Mouse (Mus musculus): Measurements from ENCODE around the gene Pmm1. TPM values are rescaled to one million over a fixed set of nuclear protein-coding genes. Genes with fewer than 3 reads are reported as not detected.
"Not testable (repeated sequence)": the region's sequence is repeated elsewhere in the genome, so short reads cannot be mapped to it uniquely, and the experiment has no call there.

Pmm1 gene
- polyA plus RNA-seq, 2 experiments: 17.6 to 22.6 TPM

GRCm38 (mm10) chr15:81989371-81990062 is 28.8 kb upstream of the Pmm1 start:
- DNase-seq (ENCODE audit: low read depth in 3 of 3, low spot score in 3 of 3) (peak; percentile 73 to 83 (median 73)), ATAC-seq (ENCODE audit: insufficient read depth) (peak; percentile 46; the same call in 1 of the 2 replicates)
- peak; percentile 94 for TF ChIP-seq CTCF (IDR thresholded peaks at IDR 0.05; ENCODE audit: low read depth)
- TF ChIP-seq EP300 (IDR thresholded peaks at IDR 0.05; ENCODE audit: low read depth): no peak
- 56% methylated on average over 11 of the region's 11 CpGs for WGBS (ENCODE audit: insufficient replicate concordance)
- H3K4me1 ChIP-seq (replicated peaks; ENCODE audit: control insufficient read depth in 2 of 2, insufficient read depth in 2 of 2, low read length in 1 of 2): peaks cover 14 to 23% of the 10 kb centered on the region in 2 experiments
- peak overlapping the region; percentile 49 for H3K9ac ChIP-seq (replicated peaks)
- no peaks in the 10 kb centered on the region; the same call in 1 of the 2 replicates for H3K36me3 ChIP-seq (replicated peaks; ENCODE audit: control insufficient read depth, insufficient read depth, low read depth)
- no peaks in the 10 kb centered on the region for H3K9me3 ChIP-seq (ENCODE audit: control insufficient read depth, low read length)
- H3K4me2 ChIP-seq (ENCODE audit: low read depth): peak overlapping the region; percentile 60
- no peaks in the 10 kb centered on the region for H3K27me3 ChIP-seq (ENCODE audit: control insufficient read depth, insufficient read depth, low read length)
- peak overlapping the region; percentile 75 for H3K27ac ChIP-seq
- H3K4me3 ChIP-seq (ENCODE audit: insufficient read depth in 1 of 2, low read depth in 2 of 2, low read length in 2 of 2): peak overlapping the region; percentile 21 to 30; a peak in 1 of 4 replicates

- Histone ChIP-seq H3K4me3 (ENCODE audit: insufficient read depth in 1 of 2, low read depth in 2 of 2, low read length in 2 of 2) (no peak within 1 kb of the TSS), H3K27me3 (ENCODE audit: control insufficient read depth, insufficient read depth, low read length) (no peaks in the 10 kb centered on the region), H3K4me2 (ENCODE audit: low read depth) (no peak within 1 kb of the TSS), H3K36me3 (replicated peaks; ENCODE audit: control insufficient read depth, insufficient read depth, low read depth) (no peaks in the 10 kb centered on the region), H3K27ac (no peak within 1 kb of the TSS), H3K9me3 (ENCODE audit: control insufficient read depth, low read length) (no peaks in the 10 kb centered on the region), H3K4me1 (replicated peaks; ENCODE audit: control insufficient read depth in 2 of 2, insufficient read depth in 2 of 2, low read length in 1 of 2) (peaks cover 14 to 23% of the 10 kb centered on the region in 2 experiments), H3K9ac (replicated peaks) (no peak within 1 kb of the TSS)
- no peak for ATAC-seq (ENCODE audit: insufficient read depth)
- WGBS (ENCODE audit: insufficient replicate concordance): 73% methylated on average over 3 of the region's 3 CpGs
- no peak for TF ChIP-seq EP300 (IDR thresholded peaks at IDR 0.05; ENCODE audit: low read depth)
- no peak for TF ChIP-seq CTCF (IDR thresholded peaks at IDR 0.05; ENCODE audit: low read depth)
- no peak for DNase-seq (ENCODE audit: low read depth in 3 of 3, low spot score in 3 of 3)
Observed at GRCm38 (mm10) chr15:81987646-81988045, 26.9 kb upstream of the Pmm1 start, which contains the start of gene Xrcc6. Gene Xrcc6 (plus strand): TSS chr15:81987835.

GRCm38 (mm10) chr15:81985267-81986161 is 24.8 kb upstream of the Pmm1 start:
- Histone ChIP-seq H3K9me3 (ENCODE audit: control insufficient read depth, low read length) (no peaks in the 10 kb centered on the region), H3K9ac (replicated peaks) (no peak overlapping the region), H3K27ac (no peak overlapping the region), H3K27me3 (ENCODE audit: control insufficient read depth, insufficient read depth, low read length) (no peaks in the 10 kb centered on the region), H3K4me3 (ENCODE audit: insufficient read depth in 1 of 2, low read depth in 2 of 2, low read length in 2 of 2) (no peak overlapping the region), H3K4me2 (ENCODE audit: low read depth) (no peak overlapping the region), H3K36me3 (replicated peaks; ENCODE audit: control insufficient read depth, insufficient read depth, low read depth) (no peaks in the 10 kb centered on the region), H3K4me1 (replicated peaks; ENCODE audit: control insufficient read depth in 2 of 2, insufficient read depth in 2 of 2, low read length in 1 of 2) (peaks cover 7 to 12% of the 10 kb centered on the region in 2 experiments)
- 65% methylated on average over 2 of the region's 2 CpGs for WGBS (ENCODE audit: insufficient replicate concordance)
- TF ChIP-seq EP300 (IDR thresholded peaks at IDR 0.05; ENCODE audit: low read depth) (no peak), CTCF (IDR thresholded peaks at IDR 0.05; ENCODE audit: low read depth) (no peak)
- DNase-seq (ENCODE audit: low read depth in 3 of 3, low spot score in 3 of 3): no peak
- ATAC-seq (ENCODE audit: insufficient read depth): no peak

- Histone ChIP-seq H3K4me1 (replicated peaks; ENCODE audit: control insufficient read depth in 2 of 2, insufficient read depth in 2 of 2, low read length in 1 of 2) (peaks cover 0 to 2% of the 10 kb centered on the region in 2 experiments; a peak in 2 of 4 replicates), H3K27me3 (ENCODE audit: control insufficient read depth, insufficient read depth, low read length) (no peaks in the 10 kb centered on the region), H3K27ac (no peak overlapping the region), H3K9ac (replicated peaks) (no peak overlapping the region), H3K9me3 (ENCODE audit: control insufficient read depth, low read length) (no peaks in the 10 kb centered on the region), H3K36me3 (replicated peaks; ENCODE audit: control insufficient read depth, insufficient read depth, low read depth) (no peaks in the 10 kb centered on the region), H3K4me2 (ENCODE audit: low read depth) (no peak overlapping the region), H3K4me3 (ENCODE audit: insufficient read depth in 1 of 2, low read depth in 2 of 2, low read length in 2 of 2) (no peak overlapping the region)
- ATAC-seq (ENCODE audit: insufficient read depth) (no peak), DNase-seq (ENCODE audit: low read depth in 3 of 3, low spot score in 3 of 3) (no peak)
- 43% methylated on average over 1 of the region's 1 CpGs for WGBS (ENCODE audit: insufficient replicate concordance)
- TF ChIP-seq CTCF (IDR thresholded peaks at IDR 0.05; ENCODE audit: low read depth) (no peak), EP300 (IDR thresholded peaks at IDR 0.05; ENCODE audit: low read depth) (no peak)
Observed at GRCm38 (mm10) chr15:81982173-81982572, 21.4 kb upstream of the Pmm1 start.

- ATAC-seq (ENCODE audit: insufficient read depth): no peak
Observed at GRCm38 (mm10) chr15:81980321-81980720, 19.6 kb upstream of the Pmm1 start, which contains the start of gene 1700029P11Rik. Gene 1700029P11Rik (plus strand): TSS chr15:81980540.

GRCm38 (mm10) chr15:81975156-81975555 is 14.4 kb upstream of the Pmm1 start:
- H3K4me3 ChIP-seq (ENCODE audit: insufficient read depth in 1 of 2, low read depth in 2 of 2, low read length in 2 of 2); H3K27me3 ChIP-seq (ENCODE audit: control insufficient read depth, insufficient read depth, low read length); H3K4me1 ChIP-seq (replicated peaks; ENCODE audit: control insufficient read depth in 2 of 2, insufficient read depth in 2 of 2, low read length in 1 of 2); H3K9ac ChIP-seq (replicated peaks); H3K9me3 ChIP-seq (ENCODE audit: control insufficient read depth, low read length); H3K27ac ChIP-seq; H3K36me3 ChIP-seq (replicated peaks; ENCODE audit: control insufficient read depth, insufficient read depth, low read depth); DNase-seq (ENCODE audit: low read depth in 3 of 3, low spot score in 3 of 3); H3K4me2 ChIP-seq (ENCODE audit: low read depth); ATAC-seq (ENCODE audit: insufficient read depth): not testable (repeated sequence)
- 82% methylated on average over 8 of the region's 8 CpGs for whole genome bisulfite sequencing (ENCODE audit: insufficient replicate concordance)

More at GRCm38 (mm10) chr15:81980321-81980720, 19.6 kb upstream of the Pmm1 start, which contains the start of gene 1700029P11Rik:
- H3K4me3 ChIP-seq (ENCODE audit: insufficient read depth in 1 of 2, low read depth in 2 of 2, low read length in 2 of 2): no peak within 1 kb of the TSS
- DNase-seq (ENCODE audit: low read depth in 3 of 3, low spot score in 3 of 3): no peak
- no peak within 1 kb of the TSS for H3K4me2 ChIP-seq (ENCODE audit: low read depth)
- H3K4me1 ChIP-seq (replicated peaks; ENCODE audit: control insufficient read depth in 2 of 2, insufficient read depth in 2 of 2, low read length in 1 of 2): peaks cover 0 to 2% of the 10 kb centered on the region in 2 experiments; a peak in 2 of 4 replicates
- H3K27me3 ChIP-seq (ENCODE audit: control insufficient read depth, insufficient read depth, low read length): no peaks in the 10 kb centered on the region
- TF ChIP-seq CTCF (IDR thresholded peaks at IDR 0.05; ENCODE audit: low read depth) (no peak), EP300 (IDR thresholded peaks at IDR 0.05; ENCODE audit: low read depth) (no peak)
- 84% methylated on average over 23 of the region's 23 CpGs for WGBS (ENCODE audit: insufficient replicate concordance)
- no peak within 1 kb of the TSS for H3K27ac ChIP-seq
- H3K9ac ChIP-seq (replicated peaks): no peak within 1 kb of the TSS
- H3K9me3 ChIP-seq (ENCODE audit: control insufficient read depth, low read length): no peaks in the 10 kb centered on the region
- no peaks in the 10 kb centered on the region for H3K36me3 ChIP-seq (replicated peaks; ENCODE audit: control insufficient read depth, insufficient read depth, low read depth)

- not testable (repeated sequence) for DNase-seq (ENCODE audit: low read depth in 3 of 3, low spot score in 3 of 3); H3K4me2 ChIP-seq (ENCODE audit: low read depth); H3K4me3 ChIP-seq (ENCODE audit: insufficient read depth in 1 of 2, low read depth in 2 of 2, low read length in 2 of 2); H3K9me3 ChIP-seq (ENCODE audit: control insufficient read depth, low read length); H3K4me1 ChIP-seq (replicated peaks; ENCODE audit: control insufficient read depth in 2 of 2, insufficient read depth in 2 of 2, low read length in 1 of 2); H3K9ac ChIP-seq (replicated peaks); ATAC-seq (ENCODE audit: insufficient read depth); H3K36me3 ChIP-seq (replicated peaks; ENCODE audit: control insufficient read depth, insufficient read depth, low read depth); H3K27me3 ChIP-seq (ENCODE audit: control insufficient read depth, insufficient read depth, low read length); H3K27ac ChIP-seq
- 76% methylated on average over 4 of the region's 4 CpGs for WGBS (ENCODE audit: insufficient replicate concordance)
Observed at GRCm38 (mm10) chr15:81970498-81970897, 9.8 kb upstream of the Pmm1 start.
